In genomic region chr4:154335761-154336160, GRCm38 (mm10) we compare ENCODE assay signal across 9 mouse cellular contexts. TPM values are rescaled to one million over a fixed set of nuclear protein-coding genes. Genes with fewer than 3 reads are reported as not detected.
DNase-seq lines count a peak whose midpoint lies in the region; ATAC-seq and TF ChIP-seq lines count a peak whose summit lies in the region.
"Had no signal": no experiment of that assay in that cellular context is flagged by ENCODE, and none has a peak within 500 bp of the region (broad histone marks: within the 10 kb centered on the region; RNA-seq: fewer than 3 reads in every experiment).

TSS of gene B230104I21Rik (plus strand) at chr4:154336127.

- no peaks in the 10 kb centered on the region for H3K27me3 ChIP-seq in heart, postnatal 0 days (ENCODE audit: control insufficient read depth, insufficient read depth, low read length)
- H3K27me3 ChIP-seq in embryonic facial prominence, embryonic 13.5 days, result peaks cover 8% of the 10 kb centered on the region; the same call in 1 of the 2 replicates
- H3K27me3 ChIP-seq in intestine, embryonic 16.5 days (replicated peaks; ENCODE audit: control insufficient read depth, insufficient read depth, low read length), result 0 out of 2 replicates have a peak, but pooled peaks cover 2% of the 10 kb centered on the region
- no peaks in the 10 kb centered on the region for H3K27me3 ChIP-seq in liver, embryonic 13.5 days
- no peaks in the 10 kb centered on the region for H3K27me3 ChIP-seq in stomach, embryonic 15.5 days (replicated peaks)

- peaks cover 20% of the 10 kb centered on the region for H3K4me1 ChIP-seq in heart, postnatal 0 days (ENCODE audit: control insufficient read depth, insufficient read depth)
- H3K4me1 ChIP-seq in embryonic facial prominence, embryonic 13.5 days, result peaks cover 26% of the 10 kb centered on the region
- peaks cover 10% of the 10 kb centered on the region for H3K4me1 ChIP-seq in intestine, embryonic 16.5 days (ENCODE audit: control insufficient read depth, insufficient read depth, low read length)
- peaks cover 14% of the 10 kb centered on the region for H3K4me1 ChIP-seq in liver, embryonic 13.5 days (replicated peaks)
- peaks cover 11% of the 10 kb centered on the region; the same call in 1 of the 2 replicates for H3K4me1 ChIP-seq in stomach, embryonic 15.5 days
- H3K4me1 ChIP-seq: megakaryocyte, embryonic 14.5 days had no signal

- no peak for TF ChIP-seq EP300 in heart, postnatal 0 days (IDR thresholded peaks at IDR 0.05; ENCODE audit: low read depth)

- 77% methylated on average over 12 of the region's 12 CpGs for WGBS in heart, postnatal 0 days
- WGBS in embryonic facial prominence, embryonic 13.5 days, result 80% methylated on average over 12 of the region's 12 CpGs
- WGBS in intestine, embryonic 16.5 days, result 63% methylated on average over 12 of the region's 12 CpGs
- 74% methylated on average over 12 of the region's 12 CpGs for WGBS in liver, embryonic 13.5 days (ENCODE audit: insufficient replicate concordance)
- WGBS in stomach, embryonic 15.5 days, result 74% methylated on average over 12 of the region's 12 CpGs

- H3K27ac ChIP-seq in heart, postnatal 0 days (ENCODE audit: low read depth), result peak within 1 kb of the TSS; percentile 68
- peak within 1 kb of the TSS; percentile 33; the same call in 1 of the 2 replicates for H3K27ac ChIP-seq in embryonic facial prominence, embryonic 13.5 days
- H3K27ac ChIP-seq in intestine, embryonic 16.5 days (ENCODE audit: low read length), result peak within 1 kb of the TSS; percentile 58
- H3K27ac ChIP-seq in liver, embryonic 13.5 days, result no peak within 1 kb of the TSS
- peak within 1 kb of the TSS; percentile 11; the same call in 1 of the 2 replicates for H3K27ac ChIP-seq in stomach, embryonic 15.5 days

- no peak within 1 kb of the TSS for H3K9ac ChIP-seq in heart, postnatal 0 days (replicated peaks; ENCODE audit: low read depth, low read length)
- H3K9ac ChIP-seq in embryonic facial prominence, embryonic 13.5 days, result peak within 1 kb of the TSS; percentile 36; the same call in 1 of the 2 replicates
- H3K9ac ChIP-seq in intestine, embryonic 16.5 days (ENCODE audit: low read depth, low read length), result peak within 1 kb of the TSS; percentile 49
- 0 out of 2 replicates have a peak within 1 kb of the TSS, but pooled peaks have one; percentile 36 for H3K9ac ChIP-seq in liver, embryonic 13.5 days
- H3K9ac ChIP-seq in stomach, embryonic 15.5 days, result no peak within 1 kb of the TSS

- 0 out of 2 replicates have a peak within 1 kb of the TSS, but pooled peaks have one; percentile 8 for H3K4me3 ChIP-seq in heart, postnatal 0 days (ENCODE audit: low read depth, low read length)
- peak within 1 kb of the TSS; percentile 13 for H3K4me3 ChIP-seq in embryonic facial prominence, embryonic 13.5 days
- H3K4me3 ChIP-seq in intestine, embryonic 16.5 days (ENCODE audit: low read length), result peak within 1 kb of the TSS; percentile 30
- peak within 1 kb of the TSS; percentile 39 for H3K4me3 ChIP-seq in liver, embryonic 13.5 days (replicated peaks)
- peak within 1 kb of the TSS; percentile 23 for H3K4me3 ChIP-seq in stomach, embryonic 15.5 days (replicated peaks)
- H3K4me3 ChIP-seq: megakaryocyte, embryonic 14.5 days had no signal

- TF ChIP-seq CTCF in heart, postnatal 0 days (IDR thresholded peaks at IDR 0.05; ENCODE audit: low read depth), result no peak

- H3K36me3 ChIP-seq in heart, postnatal 0 days (replicated peaks; ENCODE audit: control insufficient read depth, insufficient read depth, low read length), result peaks cover 3% of the 10 kb centered on the region
- H3K36me3 ChIP-seq in embryonic facial prominence, embryonic 13.5 days, result peaks cover 21% of the 10 kb centered on the region
- H3K36me3 ChIP-seq in intestine, embryonic 16.5 days (ENCODE audit: control insufficient read depth, insufficient read depth, low read length), result no peaks in the 10 kb centered on the region
- H3K36me3 ChIP-seq in liver, embryonic 13.5 days, result no peaks in the 10 kb centered on the region
- H3K36me3 ChIP-seq in stomach, embryonic 15.5 days, result 0 out of 2 replicates have a peak, but pooled peaks cover 3% of the 10 kb centered on the region

- no peaks in the 10 kb centered on the region for H3K9me3 ChIP-seq in heart, postnatal 0 days (replicated peaks; ENCODE audit: control insufficient read depth, low read length)
- H3K9me3 ChIP-seq in embryonic facial prominence, embryonic 13.5 days, result no peaks in the 10 kb centered on the region
- no peaks in the 10 kb centered on the region for H3K9me3 ChIP-seq in intestine, embryonic 16.5 days (ENCODE audit: control insufficient read depth, low read length)
- H3K9me3 ChIP-seq in liver, embryonic 13.5 days (replicated peaks), result no peaks in the 10 kb centered on the region
- no peaks in the 10 kb centered on the region for H3K9me3 ChIP-seq in stomach, embryonic 15.5 days
- H3K9me3 ChIP-seq: megakaryocyte, embryonic 14.5 days had no signal

- no peak for DNase-seq in heart, postnatal 0 days (ENCODE audit: low spot score)
- DNase-seq in heart, adult 9 months (ENCODE audit: low spot score in 2 of 2), result no peak
- DNase-seq in liver, embryonic 13.5 days, result no peak
- no peak for DNase-seq in urinary bladder, postnatal 25 days (ENCODE audit: low spot score)

- no peak for ATAC-seq in heart, postnatal 0 days (ENCODE audit: insufficient read depth, low read depth)
- ATAC-seq in embryonic facial prominence, embryonic 13.5 days (ENCODE audit: insufficient number of reproducible peaks, insufficient read depth, low FRiP score, low TSS enrichment, low read depth), result no peak
- no peak for ATAC-seq in intestine, embryonic 16.5 days
- ATAC-seq in liver, embryonic 13.5 days (ENCODE audit: low read depth), result no peak
- no peak for ATAC-seq in stomach, embryonic 15.5 days (ENCODE audit: insufficient read depth, low FRiP score, low read depth)
- no peak for ATAC-seq in erythroid progenitor cell, adult 5-6 weeks (replicated peaks; ENCODE audit: low FRiP score, poor library complexity, severe bottlenecking)

- peak within 1 kb of the TSS; percentile 38 for H3K4me2 ChIP-seq in heart, postnatal 0 days (ENCODE audit: low read depth, low read length)
- H3K4me2 ChIP-seq in embryonic facial prominence, embryonic 13.5 days, result peak within 1 kb of the TSS; percentile 46
- H3K4me2 ChIP-seq in intestine, embryonic 16.5 days (ENCODE audit: low read depth, low read length), result peak within 1 kb of the TSS; percentile 33
- H3K4me2 ChIP-seq in liver, embryonic 13.5 days, result peak within 1 kb of the TSS; percentile 59
- peak within 1 kb of the TSS; percentile 32 for H3K4me2 ChIP-seq in stomach, embryonic 15.5 days

RNA-seq across cellular contexts. Expression of gene B230104I21Rik, which starts in this region (rescaled TPM):
- total RNA-seq in heart, postnatal 0 days (2014; rRNA removed; ENCODE audit: low replicate concordance), result not detected in 2 replicates
- not detected in 2 replicates for polyA plus RNA-seq in heart, postnatal 0 days (2015; fragmentation: Nextera tagmentation; extraction: Ambion mirVana)
- polyA plus RNA-seq in embryonic facial prominence, embryonic 13.5 days (2015; fragmentation: Nextera tagmentation; extraction: Ambion mirVana), result not detected in 2 replicates
- not detected in 2 replicates for polyA plus RNA-seq in intestine, embryonic 16.5 days (2015; fragmentation: Nextera tagmentation; extraction: Ambion mirVana)
- not detected in 2 replicates for polyA plus RNA-seq in liver, embryonic 13.5 days (2015; fragmentation: Nextera tagmentation; extraction: Ambion mirVana)
- not detected in 2 replicates for polyA plus RNA-seq in stomach, embryonic 15.5 days (2015; fragmentation: Nextera tagmentation; extraction: Ambion mirVana)
- not detected in 2 replicates for total RNA-seq in erythroid progenitor cell, adult 5-6 weeks (2015; ENCODE audit: low replicate concordance)
- total RNA-seq in erythroid progenitor cell, adult 5-6 weeks (2017; ENCODE audit: low replicate concordance), result not detected in 2 replicates

Comparison
In these comparisons a context has a peak if more than half of its experiments do, and no peak if none do; other contexts are left out.
1. H3K9ac ChIP-seq: peak in embryonic facial prominence, embryonic 13.5 days (single experiment), intestine, embryonic 16.5 days (single experiment) and liver, embryonic 13.5 days (single experiment); none in heart, postnatal 0 days (single experiment) and stomach, embryonic 15.5 days (single experiment).
2. Peak in every context shown above with its lines, with median percentiles within 50 percentile points of each other: H3K4me2 ChIP-seq and H3K4me3 ChIP-seq.